Mouse (Mus musculus): Measurements from ENCODE around the gene Pde3a. TPM values are rescaled to one million over a fixed set of nuclear protein-coding genes. Genes with fewer than 3 reads are reported as not detected.
"Not testable (repeated sequence)": the region's sequence is repeated elsewhere in the genome, so short reads cannot be mapped to it uniquely, and the experiment has no call there.

The Pde3a gene
- total RNA-seq, 2 experiments from 2014 or later, result 2.5 TPM

- intact Hi-C loops (cut with DNase I), result no loop called here
- peak in 1 of 2 experiments; percentile 7 for DNase-seq (ENCODE audit: low spot score in 2 of 2)
Observed at GRCm38 (mm10) chr6:141311615-141312014, 62.5 kb downstream of the Pde3a start.

GRCm38 (mm10) chr6:141313112-141313511 is 64.0 kb downstream of the Pde3a start:
- DNase-seq (ENCODE audit: low spot score in 2 of 2), result no peak
- intact Hi-C loops (cut with DNase I), result no loop called here

DNA sequence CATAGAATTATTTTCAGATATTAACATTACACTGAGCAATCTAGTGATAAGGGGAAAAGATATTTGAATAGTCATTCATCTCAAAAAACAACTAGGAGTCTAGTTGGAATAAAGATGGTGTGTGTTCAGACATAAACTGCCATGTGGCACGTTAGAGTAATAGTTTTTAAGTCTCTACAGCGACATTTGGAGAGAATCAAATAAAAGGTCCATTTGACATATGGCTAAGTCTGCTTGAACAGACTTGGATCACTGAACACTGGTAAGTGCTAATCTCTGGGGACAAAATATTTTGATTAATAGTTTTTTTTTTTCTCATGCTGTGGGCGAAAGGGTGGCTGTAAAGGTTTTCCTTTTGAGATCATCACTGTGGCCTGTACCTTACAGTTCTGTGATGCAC is 69.4 kb downstream of the Pde3a start:
- no peak for DNase-seq (ENCODE audit: low spot score in 2 of 2)
- intact Hi-C loops (cut with DNase I), result no loop called here

GRCm38 (mm10) chr6:141321253-141321652 is 72.2 kb downstream of the Pde3a start:
- DNase-seq (ENCODE audit: low spot score in 2 of 2), result no peak
- intact Hi-C loops (cut with DNase I), result no loop called here

DNA sequence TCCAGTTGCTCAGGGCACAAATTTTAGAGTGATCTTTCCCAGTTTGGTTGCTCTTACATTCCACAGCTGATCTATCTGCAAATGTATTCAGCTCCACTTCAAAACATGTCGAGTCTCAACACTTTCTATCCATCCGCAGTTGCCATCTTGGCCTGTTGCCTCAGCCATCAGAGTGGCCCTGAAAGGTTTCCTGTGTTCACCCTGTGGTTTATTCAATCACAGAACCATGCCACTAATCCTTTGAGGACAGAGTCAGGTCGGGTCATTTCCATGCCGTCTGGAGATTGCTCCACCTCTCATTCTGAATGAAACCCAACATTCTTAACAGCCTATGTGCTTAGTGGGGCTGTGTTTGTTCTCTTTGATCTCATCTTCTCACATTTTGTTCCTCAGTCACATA is 73.9 kb downstream of the Pde3a start:
- intact Hi-C loops (cut with DNase I), result no loop called here
- no peak for DNase-seq (ENCODE audit: low spot score in 2 of 2)

DNA sequence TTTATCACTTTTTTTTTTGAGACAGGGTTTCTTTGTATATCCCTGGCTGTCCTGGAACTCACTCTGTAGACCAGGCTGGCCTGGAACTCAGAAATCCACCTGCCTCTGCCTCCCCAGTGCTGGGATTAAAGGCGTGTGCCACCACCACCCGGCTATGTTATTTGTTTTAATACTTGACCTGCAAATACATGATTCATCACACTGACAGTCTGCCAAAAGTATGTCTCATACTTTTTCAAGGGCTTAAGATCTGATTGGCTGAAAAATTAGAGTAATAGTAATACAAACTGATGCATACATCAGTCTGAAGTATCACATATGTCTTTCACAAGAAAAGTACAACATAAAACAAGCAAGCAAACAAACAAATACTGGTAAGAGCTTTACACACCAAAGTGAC is 78.1 kb downstream of the Pde3a start:
- intact Hi-C loops (cut with DNase I); DNase-seq (ENCODE audit: low spot score in 2 of 2): not testable (repeated sequence)

DNA sequence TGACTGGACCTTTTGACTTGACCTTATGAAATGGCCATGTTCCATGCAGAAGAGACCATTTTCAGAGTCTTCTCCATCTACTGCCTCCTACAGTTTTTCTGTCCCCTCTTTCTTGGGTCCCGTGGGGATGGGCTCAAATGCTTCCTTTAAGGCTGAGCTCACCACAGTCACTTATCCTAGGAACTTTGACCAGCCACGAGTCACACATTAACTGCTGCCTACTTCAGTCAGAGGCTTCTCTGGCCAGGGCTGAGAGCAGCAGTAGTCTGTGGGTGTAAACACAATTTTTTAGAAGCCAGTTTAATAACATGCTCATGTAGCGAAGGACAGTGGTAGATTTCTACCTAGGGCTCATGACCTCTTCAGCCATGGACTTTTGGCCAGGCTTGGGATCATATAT is 79.0 kb downstream of the Pde3a start:
- intact Hi-C loops (cut with DNase I), result no loop called here
- DNase-seq (ENCODE audit: low spot score in 2 of 2), result no peak

- no peak for DNase-seq (ENCODE audit: low spot score in 2 of 2)
- intact Hi-C loops (cut with DNase I), result no loop called here
Observed at GRCm38 (mm10) chr6:141331464-141331863, 82.4 kb downstream of the Pde3a start.

DNA sequence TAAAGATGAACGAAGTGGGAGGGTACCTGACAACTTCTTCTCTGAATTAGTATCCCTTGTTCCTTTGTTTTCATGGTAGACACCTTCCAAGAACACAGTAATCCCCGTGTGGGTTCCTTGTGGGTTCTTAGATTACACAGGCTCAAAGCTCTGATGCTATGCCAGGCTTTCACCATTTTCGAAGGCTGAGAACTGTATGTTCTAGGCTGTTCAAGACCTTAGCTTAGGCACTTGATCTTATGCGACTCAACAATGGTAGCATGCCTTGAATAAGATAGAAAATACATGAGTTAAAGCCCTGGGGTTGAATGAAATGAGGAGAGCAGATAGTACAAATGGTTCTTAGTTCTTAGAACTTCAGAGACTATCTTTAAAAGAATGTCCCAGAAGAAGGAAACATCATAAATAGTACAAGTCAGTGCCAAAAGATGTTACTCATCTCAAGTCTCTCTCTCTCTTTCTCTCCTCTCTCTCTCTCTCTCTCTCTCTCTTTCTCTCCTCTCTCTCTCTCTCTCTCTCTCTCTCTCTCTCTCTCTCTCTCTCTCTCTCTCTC is 83.6 kb downstream of the Pde3a start:
- intact Hi-C loops (cut with DNase I), result no loop called here

DNA sequence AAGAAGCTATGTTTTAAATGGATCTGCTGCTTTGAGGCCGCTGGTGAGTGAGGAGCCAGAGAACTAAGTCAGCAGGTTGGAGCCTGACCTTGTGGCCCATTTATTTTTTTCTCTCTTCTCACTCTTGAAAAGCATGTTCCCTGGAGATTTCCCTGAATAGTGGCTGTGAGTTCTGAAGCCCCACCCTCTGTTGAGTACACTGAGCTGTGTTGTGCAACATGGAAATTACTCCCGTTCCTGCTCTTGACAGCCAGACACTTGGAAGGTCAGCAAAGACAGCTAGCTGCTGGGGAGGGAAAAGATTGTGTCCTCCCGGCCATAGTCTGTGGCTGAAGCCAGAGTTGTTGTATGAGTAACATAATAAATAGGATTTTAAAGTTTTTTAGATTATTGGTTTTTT is 84.2 kb downstream of the Pde3a start:
- intact Hi-C loops (cut with DNase I), result no loop called here
- DNase-seq (ENCODE audit: low spot score in 2 of 2), result no peak

More for the DNA sequence above, 83.6 kb downstream of the Pde3a start:
- DNase-seq (ENCODE audit: low spot score in 2 of 2), result no peak

DNA sequence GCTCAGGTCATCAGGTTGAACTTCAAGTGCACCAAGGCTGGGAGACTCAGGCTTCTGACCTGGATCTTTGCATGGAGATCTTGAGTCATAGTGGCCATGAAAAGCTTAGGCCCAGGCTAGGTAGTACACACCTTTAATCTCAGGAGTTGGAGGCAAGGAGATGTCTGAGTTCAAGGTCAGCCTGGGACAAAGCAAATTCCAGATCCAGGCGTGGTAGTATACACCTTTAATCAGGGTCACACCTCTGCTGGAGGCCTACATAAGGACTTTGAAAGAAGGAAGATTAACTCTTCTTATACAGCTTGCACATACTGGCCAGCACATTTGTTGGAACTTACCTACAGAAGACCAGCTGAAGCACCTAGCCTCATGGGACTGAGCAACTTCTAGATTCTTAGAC is 86.8 kb downstream of the Pde3a start:
- DNase-seq (ENCODE audit: low spot score in 2 of 2), result no peak
- intact Hi-C loops (cut with DNase I), result no loop called here

GRCm38 (mm10) chr6:141336438-141336837 is 87.4 kb downstream of the Pde3a start:
- intact Hi-C loops (cut with DNase I), result no loop called here
- no peak for DNase-seq (ENCODE audit: low spot score in 2 of 2)

DNA sequence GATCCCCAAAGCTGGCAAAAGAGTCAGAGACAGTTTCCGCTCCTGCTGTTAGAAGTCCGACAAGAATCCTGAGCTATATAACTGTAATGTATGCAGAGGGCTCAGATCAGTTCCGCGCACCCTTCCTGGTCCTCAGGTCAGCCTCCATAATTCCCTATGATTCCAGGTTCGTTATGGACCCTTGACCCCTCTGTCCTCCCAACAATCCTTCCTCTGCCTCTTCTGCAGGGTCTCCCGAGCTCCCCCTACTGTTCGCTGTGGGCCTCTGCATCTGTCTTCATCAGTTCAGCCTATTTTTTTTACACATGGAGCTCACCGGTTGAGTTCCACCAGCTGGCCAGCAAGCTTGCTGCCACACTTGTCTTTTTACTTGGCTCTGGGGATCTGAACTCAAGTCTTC is 88.6 kb downstream of the Pde3a start:
- intact Hi-C loops (cut with DNase I), result no loop called here

GRCm38 (mm10) chr6:141341385-141341784 is 92.3 kb downstream of the Pde3a start:
- no peak for DNase-seq (ENCODE audit: low spot score in 2 of 2)
- intact Hi-C loops (cut with DNase I), result no loop called here

More for the DNA sequence above, 88.6 kb downstream of the Pde3a start:
- no peak for DNase-seq (ENCODE audit: low spot score in 2 of 2)

GRCm38 (mm10) chr6:141347870-141348269 is 98.8 kb downstream of the Pde3a start:
- DNase-seq (ENCODE audit: low spot score in 2 of 2), result no peak
- intact Hi-C loops (cut with DNase I), result no loop called here

GRCm38 (mm10) chr6:141348542-141348941 is 99.5 kb downstream of the Pde3a start:
- DNase-seq (ENCODE audit: low spot score in 2 of 2), result no peak
- intact Hi-C loops (cut with DNase I), result no loop called here

DNA sequence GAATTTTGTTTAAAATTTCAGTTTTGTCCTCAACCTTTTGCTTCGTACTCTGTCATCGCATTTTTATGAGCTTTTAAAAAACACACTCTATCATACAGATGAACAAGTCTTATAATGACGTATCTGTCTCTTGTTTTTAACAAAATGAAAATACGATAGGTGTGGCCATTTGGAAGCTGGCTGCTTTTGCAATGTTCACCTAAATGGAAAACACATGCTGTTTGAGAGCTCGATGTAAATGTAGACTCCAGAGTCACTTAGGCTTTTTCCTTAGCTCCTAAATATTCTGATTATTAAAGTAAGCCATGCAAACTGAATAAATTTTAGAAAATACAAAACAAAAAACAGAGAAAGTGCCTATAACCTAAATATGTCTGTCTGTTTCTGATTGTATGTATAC is 101.2 kb downstream of the Pde3a start:
- no peak for DNase-seq (ENCODE audit: low spot score in 2 of 2)
- intact Hi-C loops (cut with DNase I), result no loop called here

- no peak for DNase-seq (ENCODE audit: low spot score in 2 of 2)
Observed at GRCm38 (mm10) chr6:141352277-141352676, 103.2 kb downstream of the Pde3a start.

GRCm38 (mm10) chr6:141363664-141364063 is 114.6 kb downstream of the Pde3a start:
- no peak for DNase-seq (ENCODE audit: low spot score in 2 of 2)
- intact Hi-C loops (cut with DNase I), result no loop called here

More at GRCm38 (mm10) chr6:141352277-141352676, 103.2 kb downstream of the Pde3a start:
- intact Hi-C loops (cut with DNase I), result no loop called here

DNA sequence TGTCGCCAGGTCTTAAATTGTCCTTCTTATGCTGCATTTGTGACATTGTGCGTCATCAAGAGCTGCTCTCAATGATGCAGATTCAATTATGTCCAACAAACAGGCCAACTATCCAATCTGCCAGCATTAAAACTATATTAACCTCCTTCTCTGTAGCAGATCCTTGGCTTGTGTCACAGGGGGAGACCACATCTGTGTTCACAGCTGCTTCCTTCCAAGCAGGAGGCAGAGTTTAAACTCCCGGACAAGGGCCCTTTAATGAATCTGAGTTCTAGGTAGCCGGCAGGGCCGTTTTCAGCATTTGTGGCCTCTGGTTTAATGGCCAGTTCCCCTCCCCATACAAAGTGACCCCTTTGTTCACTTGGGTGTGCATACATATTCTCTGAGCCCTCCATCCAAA is 118.0 kb downstream of the Pde3a start:
- intact Hi-C loops (cut with DNase I), result no loop called here
- no peak for DNase-seq (ENCODE audit: low spot score in 2 of 2)

- intact Hi-C loops (cut with DNase I), result no loop called here
Observed at GRCm38 (mm10) chr6:141372697-141373096, 123.6 kb downstream of the Pde3a start.

DNA sequence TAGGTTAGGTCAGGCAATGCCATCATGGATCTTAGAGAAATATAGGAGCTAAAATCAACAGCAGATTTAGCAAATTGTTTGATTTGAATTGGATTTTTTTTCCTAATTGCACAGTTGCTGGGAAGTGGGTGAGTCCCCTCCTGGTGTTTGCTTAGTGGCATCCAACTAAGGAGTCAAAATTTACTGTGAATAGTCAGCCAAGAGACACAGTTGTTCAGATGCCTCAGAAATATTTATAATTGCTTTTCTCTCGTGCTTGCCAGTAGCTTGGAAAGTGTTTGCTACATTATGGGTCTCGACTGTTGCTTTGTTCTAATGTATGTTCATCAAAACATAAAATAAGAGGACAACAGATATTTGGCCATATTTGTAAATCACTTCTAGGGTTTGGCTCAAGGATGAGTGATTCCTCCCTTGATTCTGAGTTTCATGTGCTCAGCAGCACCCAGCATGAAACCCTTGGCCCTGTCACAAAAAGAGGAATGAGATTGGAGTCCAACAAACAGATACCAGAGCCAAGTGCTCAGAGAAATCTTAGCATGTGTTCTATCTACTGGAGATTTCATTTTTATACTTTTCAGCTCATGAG is 125.5 kb downstream of the Pde3a start:
- intact Hi-C loops (cut with DNase I), result no loop called here
- DNase-seq (ENCODE audit: low spot score in 2 of 2), result no peak

More at GRCm38 (mm10) chr6:141372697-141373096, 123.6 kb downstream of the Pde3a start:
- DNase-seq (ENCODE audit: low spot score in 2 of 2), result peak in 1 of 2 experiments; percentile 15
